Mouse (Mus musculus) right cerebral cortex, adult 2 months (tissue): ENCODE measurements around the gene Maneal.

Source experiments
- DNase-seq, 2 experiments: peaks; one replicate each; pipeline ENCODE4 v3.0.0; 2021 to 2022; ENCODE audit warnings: low spot score in 2 of 2

Gene Maneal

GRCm38 (mm10) chr4:124849631-124850260 is 12.2 kb downstream of the Maneal start:
- peak; percentile 67 to 80 for DNase-seq

GRCm38 (mm10) chr4:124847573-124847972 is 14.4 kb downstream of the Maneal start:
- DNase-seq = peak; percentile 88 to 91

- no peak for DNase-seq
These were observed 18.5 kb downstream of the Maneal start for GRCm38 (mm10) chr4:124843493-124843892.

- no peak for DNase-seq
These were observed 21.0 kb downstream of the Maneal start for GRCm38 (mm10) chr4:124840998-124841397.

- no peak for DNase-seq
These were observed 23.8 kb downstream of the Maneal start for GRCm38 (mm10) chr4:124838035-124838700.

- no peak for DNase-seq
These were observed 29.2 kb downstream of the Maneal start for GRCm38 (mm10) chr4:124832796-124833195.

- no peak for DNase-seq
These were observed 32.3 kb downstream of the Maneal start for GRCm38 (mm10) chr4:124829671-124830070.

- no peak for DNase-seq
These were observed 36.5 kb downstream of the Maneal start for GRCm38 (mm10) chr4:124825371-124825965.

- DNase-seq = no peak
These were observed 37.0 kb downstream of the Maneal start for GRCm38 (mm10) chr4:124824967-124825366.

- DNase-seq = no peak
These were observed 43.1 kb downstream of the Maneal start for GRCm38 (mm10) chr4:124818832-124819231.

- DNase-seq = no peak
These were observed 44.2 kb downstream of the Maneal start for GRCm38 (mm10) chr4:124817803-124818202.

GRCm38 (mm10) chr4:124815901-124816300 is 46.1 kb downstream of the Maneal start:
- DNase-seq = no peak

GRCm38 (mm10) chr4:124811347-124811975 is 50.5 kb downstream of the Maneal start:
- DNase-seq = peak; percentile 61 to 69

- no peak for DNase-seq
These were observed 51.9 kb downstream of the Maneal start for GRCm38 (mm10) chr4:124810056-124810455.

- no peak for DNase-seq
These were observed 52.7 kb downstream of the Maneal start for GRCm38 (mm10) chr4:124809136-124809883.

- DNase-seq = no peak
These were observed 53.5 kb downstream of the Maneal start for GRCm38 (mm10) chr4:124808511-124808910.
